Mouse (Mus musculus) spleen, embryonic (tissue): ENCODE results near the gene 4930412O13Rik.

Experiments used
- CTCF ChIA-PET: fragments of 350-600 bp; sonication (Branson Sonifier 250); formaldehyde crosslinking; loops from one replicate; lab custom pipeline; 2022; lab: Charles Lee

The 4930412O13Rik gene

DNA sequence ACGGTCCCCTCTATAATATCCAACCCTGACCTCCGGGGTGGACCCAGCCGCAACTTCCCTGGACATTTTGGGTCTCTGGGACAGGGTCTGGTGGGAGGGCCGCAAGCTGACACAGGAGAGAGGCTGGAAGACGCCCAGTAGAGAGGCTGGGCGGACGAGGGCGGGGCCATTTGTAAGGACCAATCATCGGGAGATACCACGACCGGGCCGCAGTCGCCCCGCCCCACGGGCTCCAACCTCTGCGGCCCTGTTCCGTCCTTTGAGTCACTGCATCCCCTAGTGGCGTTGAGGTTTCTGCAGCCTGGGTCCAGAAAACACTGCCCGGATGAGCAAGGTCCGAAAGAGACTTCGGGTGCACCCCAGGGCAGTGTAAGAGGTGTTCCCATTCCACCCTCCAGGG is 1.6 kb upstream of the 4930412O13Rik start:
- CTCF ChIA-PET = interaction anchor here (0.6 kb wide), 1 partner anchor 13 kb away, joined by 5 read pairs; no protein-coding TSS in a partner anchor

DNA sequence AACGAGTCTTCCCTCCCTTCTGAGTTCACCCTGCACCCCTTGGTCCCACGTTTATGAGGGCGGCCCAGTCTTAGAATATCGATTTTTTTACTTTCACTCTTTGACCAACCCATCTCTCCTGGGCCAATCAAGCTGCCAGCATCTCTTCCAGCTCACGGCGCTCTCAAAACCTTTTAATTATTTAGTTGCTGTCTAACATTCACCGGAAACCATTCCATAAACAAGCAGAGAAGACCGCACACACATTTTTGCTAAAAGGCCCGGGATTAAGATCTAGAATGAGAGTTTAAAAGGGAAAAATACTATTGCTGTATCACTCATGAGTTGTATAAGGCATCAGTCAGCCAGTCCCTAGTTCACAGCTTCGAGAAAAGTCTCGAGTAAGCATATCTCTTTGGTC is 781 bp upstream of the 4930412O13Rik start:
- CTCF ChIA-PET = interaction anchor here (0.7 kb wide), 1 partner anchor 511 kb away, joined by 11 read pairs; no protein-coding TSS in a partner anchor

DNA sequence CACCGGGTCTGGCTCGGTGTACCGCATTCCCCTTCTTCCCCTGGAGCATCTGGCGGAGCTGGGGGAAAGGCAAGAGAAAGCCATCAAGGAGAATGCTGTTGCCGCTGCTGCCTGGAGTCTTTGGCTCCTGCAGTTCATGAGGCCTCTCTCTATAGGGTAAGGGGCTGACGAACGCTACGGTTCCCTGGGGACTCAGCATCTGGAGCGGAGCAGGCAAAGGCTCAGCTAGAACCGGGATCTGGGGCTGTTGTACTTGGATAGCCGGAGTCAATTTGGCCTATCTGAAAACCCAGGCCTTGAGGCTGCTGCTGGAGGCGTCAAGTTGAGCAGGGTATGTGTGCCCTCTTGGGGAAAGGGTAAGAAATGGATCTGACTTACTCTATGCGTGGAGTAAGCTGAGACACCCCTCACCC is 565 bp downstream of the 4930412O13Rik start:
- CTCF ChIA-PET = no interaction called here

DNA sequence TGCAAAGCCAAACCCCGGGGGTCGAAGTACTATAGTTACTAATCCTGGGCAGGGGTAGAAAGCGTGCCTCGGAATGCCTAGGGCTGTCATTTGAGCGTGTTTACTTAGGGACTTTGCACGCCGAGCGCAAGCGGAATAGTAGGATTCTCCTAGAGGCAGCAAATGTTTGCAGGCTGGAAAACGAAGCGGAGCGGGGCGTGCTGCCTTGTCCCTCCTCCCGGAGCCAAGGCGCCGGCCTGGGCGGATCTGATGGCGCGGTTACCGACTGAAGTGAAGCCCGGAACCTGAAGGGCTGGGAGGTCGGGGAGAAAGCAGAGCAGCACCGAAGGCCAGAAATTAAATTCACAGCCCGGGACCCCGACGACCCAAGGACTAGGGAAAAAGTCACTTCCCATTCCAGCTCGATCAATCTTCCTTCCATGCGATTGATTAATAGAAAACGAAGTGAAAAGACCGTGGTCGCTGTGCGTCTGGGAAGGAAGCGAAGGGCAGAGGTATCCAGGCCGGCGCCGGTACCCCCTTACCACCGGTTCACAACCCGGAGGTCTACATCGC is 1.4 kb downstream of the 4930412O13Rik start:
- CTCF ChIA-PET = interaction anchor here (0.6 kb wide), 1 partner anchor 14 kb away, joined by 8 read pairs; no protein-coding TSS in a partner anchor

DNA sequence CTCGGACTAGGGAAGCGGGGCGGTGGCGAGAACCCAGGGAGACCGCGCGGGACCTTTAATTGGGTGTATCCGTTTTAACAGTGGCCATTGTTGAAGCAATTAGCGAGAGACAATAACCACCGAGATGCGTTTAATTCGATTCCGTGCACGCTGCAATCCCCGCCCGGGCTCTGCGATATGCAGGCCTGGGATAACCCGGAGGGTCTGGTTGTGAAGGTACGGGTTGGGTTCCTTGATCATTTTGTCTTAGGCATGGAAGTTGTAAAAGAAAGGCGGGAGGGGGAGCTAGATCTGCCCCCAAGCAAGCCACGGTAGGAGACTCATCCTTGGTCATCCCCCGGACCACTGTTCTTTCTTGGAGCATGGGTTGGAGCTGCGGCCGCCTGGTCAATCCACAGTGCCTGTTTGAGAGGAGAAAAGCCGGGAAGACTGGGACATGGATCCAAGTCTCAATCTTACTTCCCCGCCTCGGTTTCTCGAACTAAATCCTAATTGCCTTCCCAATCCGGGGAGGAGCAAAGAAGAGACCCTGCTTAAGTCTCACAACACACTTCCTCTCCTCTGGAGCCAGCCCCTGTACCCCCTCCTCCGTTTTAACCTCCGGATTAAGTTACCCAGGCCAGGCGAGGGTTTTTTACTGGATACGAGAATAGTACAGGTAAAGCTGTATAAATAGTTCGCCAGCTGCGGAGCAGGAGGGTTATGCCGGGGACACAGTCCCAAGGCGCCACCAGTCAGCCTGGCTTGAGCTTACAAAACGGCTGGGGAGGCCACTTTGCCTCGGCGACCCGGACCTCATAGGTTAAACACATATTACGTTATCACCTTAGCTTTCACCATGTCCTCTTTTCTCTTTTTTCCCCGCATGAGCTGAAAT is 2.1 kb downstream of the 4930412O13Rik start:
- CTCF ChIA-PET = interaction anchor here (0.7 kb wide), 1 partner anchor 42 kb away, joined by 8 read pairs; no protein-coding TSS in a partner anchor

DNA sequence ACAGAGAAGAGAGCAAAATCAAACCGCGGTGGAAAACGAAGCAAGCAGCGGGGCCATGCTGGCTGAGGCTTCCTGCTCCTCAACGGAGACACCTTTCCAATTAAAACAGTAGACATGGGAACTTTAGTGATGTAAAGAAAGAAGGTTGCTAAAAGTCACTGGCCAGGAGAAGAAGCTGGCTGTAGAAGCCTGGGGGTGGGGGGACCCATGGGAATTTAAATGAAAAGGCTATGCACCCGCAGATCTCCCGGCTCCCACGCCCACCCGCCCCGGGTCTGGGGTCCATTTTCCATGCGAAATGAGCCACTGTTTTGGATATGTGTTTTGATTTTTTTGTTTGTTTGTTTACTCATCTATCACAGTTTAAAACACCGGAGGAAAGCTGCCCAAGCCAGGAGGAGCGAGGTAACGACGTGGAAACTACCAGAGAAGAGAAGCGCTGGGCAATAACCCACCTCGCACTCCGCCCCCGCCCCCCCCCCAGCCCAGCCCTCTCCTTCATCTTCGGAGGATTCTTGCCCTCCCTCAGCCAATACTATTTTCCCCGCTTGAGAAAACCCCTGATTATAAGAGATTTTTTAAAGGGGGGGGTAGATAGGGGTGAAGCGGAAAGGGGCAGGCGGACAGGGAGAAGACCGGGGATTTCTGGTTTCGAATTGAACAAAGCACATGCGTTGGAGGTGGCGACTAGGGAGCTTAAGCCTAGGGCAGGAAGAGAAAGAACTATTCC is 2.9 kb downstream of the 4930412O13Rik start:
- CTCF ChIA-PET = interaction anchor here (0.6 to 0.8 kb wide), 4 partner anchors 9 to 311 kb away, joined by 5 to 8 read pairs (median 8); no protein-coding TSS in a partner anchor

DNA sequence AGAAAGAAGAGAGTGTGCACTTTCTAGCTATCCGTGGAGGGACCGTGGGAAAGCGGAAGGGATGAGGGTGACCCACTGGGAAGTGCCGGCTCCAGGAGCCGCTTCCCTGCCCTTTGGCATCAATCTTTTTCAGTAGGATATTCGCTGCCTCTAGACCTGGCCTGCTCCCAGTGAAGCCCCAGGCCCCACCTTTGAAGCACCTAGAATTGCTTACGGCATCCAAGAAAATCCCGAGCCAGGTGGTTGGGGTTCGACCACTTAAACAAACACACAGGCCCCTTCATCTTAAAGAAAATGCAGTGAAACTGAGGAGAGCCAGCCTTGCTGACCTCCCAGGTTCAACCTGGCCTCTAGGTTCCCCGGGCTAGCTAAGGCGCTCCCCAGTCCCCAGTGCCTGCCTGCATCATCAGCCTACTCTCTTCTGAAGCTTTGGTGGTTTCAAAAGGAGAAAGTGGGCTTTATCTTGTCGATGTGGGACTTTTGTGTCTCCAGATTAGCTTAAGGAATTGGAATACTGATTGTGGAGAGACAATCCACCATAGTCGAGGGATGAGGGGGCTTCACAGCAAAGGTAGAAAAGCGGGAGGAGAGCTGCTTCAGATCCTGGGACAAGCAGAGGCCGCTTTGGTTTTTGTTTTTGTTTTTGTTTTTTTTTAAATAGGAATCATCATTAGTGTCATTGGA is 3.6 kb downstream of the 4930412O13Rik start:
- CTCF ChIA-PET = interaction anchor here (0.7 to 0.8 kb wide), 2 partner anchors 9 to 310 kb away, joined by 5 to 7 read pairs; no protein-coding TSS in a partner anchor

DNA sequence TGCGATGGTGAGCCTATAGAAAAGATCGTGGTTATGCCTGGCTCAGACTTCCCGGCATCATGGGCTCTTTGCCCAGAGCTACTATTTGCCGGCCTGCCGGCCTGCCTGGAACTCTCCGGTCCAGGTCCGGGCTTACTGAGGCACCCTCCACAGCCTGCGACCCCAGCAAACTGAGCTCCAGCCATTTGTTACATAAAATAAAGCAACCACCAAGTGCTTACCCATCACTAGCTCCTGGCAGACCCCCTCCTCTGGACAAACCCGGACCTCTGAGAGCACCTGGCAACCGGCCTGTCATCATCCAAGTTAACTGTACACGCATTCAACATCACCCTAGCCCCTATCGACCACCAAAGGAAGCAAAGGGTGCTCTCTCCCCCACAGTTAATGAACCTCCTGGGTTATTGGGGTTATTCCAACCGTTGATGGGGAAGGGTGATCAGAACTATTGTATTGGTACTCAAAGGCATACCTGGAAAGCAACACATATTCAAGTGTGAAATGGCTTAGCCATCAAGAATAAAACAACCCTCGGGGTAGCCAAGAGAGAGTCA is 4.2 kb downstream of the 4930412O13Rik start:
- CTCF ChIA-PET = no interaction called here

DNA sequence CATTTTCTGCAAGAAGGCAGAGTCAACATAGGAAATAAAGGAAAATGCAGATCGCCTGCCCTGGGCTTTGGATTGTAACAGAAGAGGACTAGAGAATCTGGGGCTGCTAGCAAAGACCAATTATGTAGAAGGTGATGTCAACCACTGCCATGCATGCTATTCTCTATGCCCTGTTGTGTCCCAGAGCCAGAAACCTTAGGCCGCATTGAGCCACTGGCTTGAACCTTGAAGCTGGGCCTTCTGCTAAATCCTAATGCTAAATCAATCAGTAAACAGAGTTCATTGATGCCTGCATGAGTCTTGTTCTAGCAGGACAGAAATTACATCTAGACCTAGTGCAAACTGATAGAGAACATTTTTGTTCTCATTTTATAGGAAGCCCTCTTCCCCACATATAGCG is 5.0 kb downstream of the 4930412O13Rik start:
- CTCF ChIA-PET = no interaction called here

DNA sequence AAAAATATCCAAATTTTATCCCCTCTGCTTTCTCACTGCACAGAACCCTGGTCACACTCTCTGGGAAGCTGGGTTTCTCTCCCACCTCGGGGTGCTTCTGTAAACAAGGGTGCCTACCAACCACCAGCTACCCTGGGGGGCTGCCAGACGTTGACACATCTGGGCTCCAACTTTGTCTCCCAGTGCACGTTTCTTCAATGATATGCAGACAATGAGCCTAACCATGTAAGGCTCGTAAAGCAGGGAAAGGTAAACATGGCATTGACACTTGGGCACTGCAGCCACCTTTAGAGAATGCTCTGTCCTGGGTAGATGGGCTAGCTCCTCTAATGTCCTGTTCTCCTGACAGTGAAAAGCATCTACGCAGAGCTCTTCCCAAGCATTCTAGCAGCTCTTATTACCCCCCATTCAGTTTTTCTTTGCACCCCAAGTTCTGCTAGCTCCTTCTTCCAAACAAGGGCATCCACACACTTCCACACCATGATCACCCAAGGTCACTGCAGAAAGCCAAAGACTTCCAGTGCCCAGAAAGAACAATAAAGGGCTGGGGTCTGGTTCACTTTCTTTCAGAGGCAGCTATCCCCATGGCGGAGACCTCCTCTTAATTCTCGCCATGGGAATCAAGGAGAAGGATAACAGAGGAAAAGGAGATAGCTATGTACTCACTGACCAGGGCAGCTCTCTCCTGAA is 6.0 kb downstream of the 4930412O13Rik start:
- CTCF ChIA-PET = no interaction called here

DNA sequence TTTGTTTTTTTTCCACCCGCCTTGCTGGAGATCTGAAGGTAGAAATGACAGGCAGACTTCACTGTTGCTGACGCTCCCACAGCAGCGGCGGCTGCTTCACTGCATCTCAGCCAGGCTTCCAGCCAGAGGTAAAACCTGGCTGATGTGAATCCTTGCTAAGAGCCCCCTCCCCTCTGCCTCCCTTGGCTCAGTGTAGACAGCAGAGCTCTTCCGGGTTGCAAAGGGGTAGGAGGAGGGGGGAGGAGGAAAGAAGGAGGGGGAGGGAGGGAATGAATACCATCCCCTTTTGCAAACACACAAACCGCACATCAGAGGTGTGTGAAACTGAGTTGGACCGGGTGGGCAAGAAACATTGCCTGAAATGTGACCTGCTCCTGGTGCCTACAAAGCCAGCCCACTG is 6.6 kb downstream of the 4930412O13Rik start:
- CTCF ChIA-PET = no interaction called here

DNA sequence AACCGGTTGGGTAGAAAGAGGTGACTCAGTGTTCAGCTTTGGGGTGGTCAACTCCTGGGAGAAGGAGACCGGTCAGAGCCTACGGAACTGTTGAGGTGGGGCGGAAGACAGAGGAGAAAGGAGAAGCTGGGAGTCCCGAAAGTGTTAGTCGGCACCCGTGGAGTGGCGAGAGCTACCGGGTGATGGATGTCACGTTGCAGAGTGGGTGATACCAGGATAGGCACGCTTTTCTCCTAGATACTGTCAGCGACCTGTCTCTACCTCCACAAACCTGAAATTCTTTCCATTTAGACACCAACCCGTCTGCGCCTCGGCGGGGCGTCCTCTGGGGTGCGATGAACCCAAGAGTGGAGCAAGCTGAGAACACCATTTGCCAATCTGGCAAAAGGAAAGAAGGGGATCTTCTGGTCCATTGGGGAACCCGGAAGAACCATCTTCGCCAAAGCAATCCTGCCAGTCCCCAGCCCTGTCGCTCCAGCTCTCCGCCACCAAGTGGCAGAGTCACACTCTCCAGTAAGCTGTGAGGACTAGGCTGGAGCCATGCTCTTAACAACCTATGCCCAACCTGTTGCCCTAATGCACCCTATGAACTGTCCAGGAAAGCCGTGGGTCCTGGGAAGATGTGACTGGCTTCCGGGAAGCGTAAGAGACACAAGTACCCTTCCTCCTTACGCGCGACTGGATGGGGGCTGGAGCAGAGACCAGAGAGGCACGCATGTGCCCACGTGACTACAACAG is 8.0 kb downstream of the 4930412O13Rik start, which contains the start of gene 9230102O04Rik:
Gene 9230102O04Rik, minus strand, starts transcription at position 628 of the 738 bp plus-strand sequence.
- CTCF ChIA-PET = no interaction called here

DNA sequence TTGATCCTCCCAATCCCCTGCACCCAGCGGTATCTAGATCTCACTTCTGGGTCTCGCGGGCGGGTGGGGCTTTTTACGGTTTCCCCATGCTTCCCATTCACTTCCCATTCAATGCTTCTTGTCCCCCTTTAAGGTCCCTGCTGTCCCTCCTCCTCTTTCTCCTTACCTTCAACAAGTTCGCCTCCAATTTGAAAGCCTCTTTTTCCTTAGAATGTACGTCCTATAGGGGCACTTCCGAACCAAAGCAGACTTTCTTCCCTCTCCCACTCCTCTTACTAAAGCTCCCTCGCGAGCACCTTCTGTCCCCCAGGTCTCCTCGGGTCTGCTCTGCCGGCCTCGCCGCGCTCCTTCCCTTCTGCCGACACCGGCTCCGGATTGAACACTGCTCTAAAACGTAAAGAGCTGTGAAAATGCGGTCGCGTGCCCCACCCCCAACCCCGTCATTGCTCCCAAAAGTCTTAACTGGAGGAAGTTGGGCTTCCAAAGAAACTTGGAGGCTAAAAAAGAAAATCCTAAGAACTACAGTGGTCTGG is 8.7 kb downstream of the 4930412O13Rik start, which contains the start of gene Gata3:
Gene Gata3, minus strand, starts transcription at position 384 of the 533 bp plus-strand sequence.
- CTCF ChIA-PET = no interaction called here

DNA sequence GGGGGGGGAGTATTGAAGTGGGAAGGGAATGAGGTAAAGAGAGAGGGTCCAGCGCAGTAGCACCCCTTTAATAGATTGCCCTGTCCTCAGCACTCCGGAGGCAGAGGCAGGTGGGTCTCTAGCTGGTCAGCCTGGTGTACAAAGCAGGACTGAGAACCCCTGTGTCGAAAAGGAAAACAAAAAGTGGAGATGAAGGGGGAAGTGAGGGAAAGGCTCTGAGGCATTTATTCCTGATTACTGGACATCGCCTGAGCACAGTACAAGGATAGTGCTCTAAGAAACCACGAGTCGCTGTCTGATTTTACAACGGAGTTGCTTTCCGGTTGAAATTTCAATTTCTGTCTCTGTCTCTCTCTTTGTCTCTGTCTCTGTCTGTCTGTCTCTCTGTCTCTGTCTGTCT is 9.2 kb downstream of the 4930412O13Rik start:
- CTCF ChIA-PET = no interaction called here

DNA sequence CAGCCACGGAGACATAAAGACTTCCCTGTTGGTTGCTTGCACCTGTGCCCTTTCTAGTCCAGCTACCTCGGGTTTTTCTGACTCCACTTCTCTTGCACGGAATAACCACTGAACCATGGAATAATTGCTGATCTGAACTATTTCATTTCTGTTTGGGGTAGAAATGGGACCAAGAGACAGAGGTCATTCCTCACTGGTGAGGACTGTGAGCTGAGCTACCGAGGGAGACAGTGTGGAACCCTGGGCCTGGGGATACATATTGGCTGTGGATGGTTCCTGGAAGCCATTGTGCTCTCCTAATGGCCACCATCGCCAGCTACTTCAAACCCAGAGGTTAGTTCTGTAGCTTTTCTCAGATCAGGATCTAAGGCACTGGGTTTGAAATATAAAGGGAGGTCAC is 9.9 kb downstream of the 4930412O13Rik start:
- CTCF ChIA-PET = no interaction called here

DNA sequence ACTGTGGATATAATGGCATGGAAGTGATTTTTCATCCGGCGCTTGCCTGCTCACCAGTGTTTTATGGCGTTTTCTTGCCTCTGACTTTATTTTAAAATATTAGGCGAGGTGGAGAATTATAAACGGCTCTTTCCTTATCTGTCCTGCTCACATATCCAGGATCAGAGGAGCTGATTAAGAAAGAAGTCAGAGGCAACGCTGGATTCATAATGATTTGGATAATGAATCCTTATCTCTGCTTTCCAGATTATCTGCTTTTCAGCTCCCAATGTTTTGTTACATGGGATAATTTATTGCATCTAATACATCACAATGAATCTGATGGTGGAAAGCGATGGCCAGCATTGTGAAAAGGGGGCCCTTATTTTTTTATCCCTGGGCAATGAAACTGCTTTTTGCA is 11.5 kb downstream of the 4930412O13Rik start:
- CTCF ChIA-PET = no interaction called here

DNA sequence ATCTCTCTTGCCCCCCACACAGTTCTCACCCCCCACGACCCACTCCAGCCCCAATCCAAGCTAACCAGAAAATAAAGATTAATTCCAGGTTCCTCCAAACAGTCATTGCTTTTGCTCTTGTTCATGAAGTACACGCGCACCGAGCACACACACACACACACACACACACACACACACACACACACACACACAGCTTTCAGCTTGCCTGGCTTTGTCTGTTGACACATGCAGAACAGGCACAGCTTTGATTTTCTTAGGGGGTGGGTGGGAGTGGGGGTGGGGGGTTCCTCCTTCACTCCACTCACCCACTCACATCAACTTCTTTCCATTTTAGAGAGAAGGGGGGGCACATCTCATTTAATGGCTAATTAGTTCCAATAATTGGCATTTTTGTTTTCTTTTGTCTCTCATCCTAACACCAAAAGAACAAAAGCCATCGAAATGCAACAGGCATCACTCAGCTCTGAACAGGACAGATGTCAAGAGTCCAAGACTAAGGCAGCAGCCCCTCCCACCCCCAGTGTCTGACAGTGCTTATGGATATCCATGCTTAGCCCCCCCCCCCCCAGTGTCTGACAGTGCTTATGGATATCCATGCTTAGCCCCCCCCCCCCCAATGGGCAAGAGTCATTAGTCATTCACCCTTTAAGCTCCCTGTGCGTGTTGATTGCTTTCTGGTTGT is 12.4 kb downstream of the 4930412O13Rik start:
- CTCF ChIA-PET = interaction anchor here (0.6 to 0.8 kb wide), 3 partner anchors 9 to 30 kb away, joined by 3 to 5 read pairs (median 3); no protein-coding TSS in a partner anchor

DNA sequence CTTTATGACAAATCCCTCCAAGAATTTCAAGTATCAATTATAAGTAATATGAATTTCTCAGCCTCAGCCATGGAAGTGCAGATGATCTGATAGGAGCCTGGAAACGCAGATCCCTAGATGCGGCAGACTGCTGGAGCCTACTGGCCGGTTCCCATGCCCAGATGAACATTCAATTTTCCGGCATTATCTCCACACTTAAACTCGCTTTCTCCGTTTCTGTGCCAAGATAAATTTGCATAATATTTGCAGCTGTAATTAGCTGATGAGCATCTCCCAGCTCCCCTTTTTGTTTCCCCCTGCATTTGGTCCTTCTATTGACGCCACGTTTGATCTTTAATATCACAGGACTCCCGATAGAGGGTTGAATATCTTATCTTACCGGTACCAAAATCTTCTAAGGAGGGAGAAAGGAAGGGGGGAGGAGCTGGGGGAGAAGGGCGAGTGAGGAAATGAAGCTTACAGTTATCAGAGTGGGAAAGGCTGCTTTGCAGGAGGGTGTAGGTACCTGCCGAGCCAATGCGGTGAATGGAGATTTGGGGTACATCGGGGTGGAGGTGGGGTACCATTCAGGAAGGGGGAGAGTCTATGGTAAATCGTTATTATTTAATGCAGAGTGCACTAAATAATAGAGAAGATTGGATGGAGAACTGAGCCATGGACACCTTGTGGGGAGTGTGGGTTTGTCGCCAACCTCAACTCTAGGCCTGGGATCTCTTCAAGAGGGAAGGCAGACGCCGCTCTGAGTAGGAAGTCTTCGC is 14.0 kb downstream of the 4930412O13Rik start:
- CTCF ChIA-PET = interaction anchor here (0.6 kb wide), 1 partner anchor 79 kb away, joined by 10 read pairs; no protein-coding TSS in a partner anchor
